Mouse (Mus musculus) liver, postnatal 0 days (tissue): Measurements from ENCODE around the gene Arid3b. TPM values are rescaled to one million over a fixed set of nuclear protein-coding genes. Genes with fewer than 3 reads are reported as not detected.
"Not testable (repeated sequence)": the region's sequence is repeated elsewhere in the genome, so short reads cannot be mapped to it uniquely, and the experiment has no call there.

ENCODE experiments used
- ATAC-seq: fragments of 200-750 bp; cut with Nextera tagmentation; 2 replicates; pipeline ENCODE4 v1.8.0; 2017; ENCODE audit warnings: mild to moderate bottlenecking, moderate library complexity
- DNase-seq: peaks from one replicate; pipeline ENCODE4 v3.0.0-alpha.2; 2016
- H3K27ac ChIP-seq: fragments of 300-500 bp; sonication (generic); 2 replicates; pipeline ENCODE4 v1.5.1; 2014; ENCODE audit warnings: antibody characterized with exemption, moderate library complexity, mild to moderate bottlenecking, low read depth
- H3K27me3 ChIP-seq: fragments of 300-500 bp; sonication (generic); 2 replicates; pipeline ENCODE4 v1.6.1; 2014; ENCODE audit warnings: low read length, control low read depth, mixed read lengths; ENCODE audit not compliant: insufficient read depth
- H3K36me3 ChIP-seq: fragments of 300-500 bp; sonication (generic); replicated peaks from 2 replicates; pipeline ENCODE4 v1.6.1; 2014; ENCODE audit warnings: mild to moderate bottlenecking, control low read depth, low read length, moderate library complexity, mixed read lengths; ENCODE audit not compliant: insufficient read depth
- H3K4me1 ChIP-seq: fragments of 300-500 bp; sonication (generic); 2 replicates; pipeline ENCODE4 v1.6.1; 2014; ENCODE audit warnings: antibody characterized with exemption, mild to moderate bottlenecking, control low read depth; ENCODE audit not compliant: insufficient read depth
- H3K4me2 ChIP-seq: fragments of 300-500 bp; sonication (generic); 2 replicates; pipeline ENCODE4 v1.6.1; 2014; ENCODE audit warnings: low read depth, mild to moderate bottlenecking, low read length, moderate library complexity, mixed read lengths
- H3K4me3 ChIP-seq: fragments of 300-500 bp; sonication (generic); 2 replicates; pipeline ENCODE4 v1.5.1; 2014; ENCODE audit warnings: low read depth, low read length
- H3K9ac ChIP-seq: fragments of 300-500 bp; sonication (generic); replicated peaks from 2 replicates; pipeline ENCODE4 v1.6.1; 2014; ENCODE audit warnings: mild to moderate bottlenecking, moderate library complexity
- H3K9me3 ChIP-seq: fragments of 300-500 bp; sonication (generic); 2 replicates; pipeline ENCODE4 v1.6.1; 2016; ENCODE audit warnings: mild to moderate bottlenecking, control low read depth, low read length, mixed read lengths
- CTCF ChIP-seq: sonication (generic); IDR thresholded peaks from 2 replicates; pipeline ENCODE4 v1.5.1; 2016; ENCODE audit warnings: antibody characterized with exemption, low read depth
- EP300 ChIP-seq: IDR thresholded peaks from 2 replicates; pipeline ENCODE4 v1.6.1; 2016; ENCODE audit warnings: antibody characterized with exemption, low read depth, mild to moderate bottlenecking
- WGBS: fragments of 180-500 bp; shearing (Covaris S2); extraction: QIAGEN DNeasy Blood & Tissue Kit; methylation state at CpG from one replicate; pipeline ENCODE4 v1.1.7; 2014; ENCODE audit not compliant: insufficient replicate concordance; 5-methylcytosine and 5-hydroxymethylcytosine counted together
- polyA plus RNA-seq: library from polyadenylated mRNA; unstranded; fragments of >200 nt; fragmentation: Nextera tagmentation; extraction: Ambion mirVana; gene quantifications from 2 replicates; pipeline ENCODE4 v1.2.1, GENCODE M21; 2015

Gene Arid3b
- 4.6 and 4.7 TPM in 2 replicates for polyA plus RNA-seq

DNA sequence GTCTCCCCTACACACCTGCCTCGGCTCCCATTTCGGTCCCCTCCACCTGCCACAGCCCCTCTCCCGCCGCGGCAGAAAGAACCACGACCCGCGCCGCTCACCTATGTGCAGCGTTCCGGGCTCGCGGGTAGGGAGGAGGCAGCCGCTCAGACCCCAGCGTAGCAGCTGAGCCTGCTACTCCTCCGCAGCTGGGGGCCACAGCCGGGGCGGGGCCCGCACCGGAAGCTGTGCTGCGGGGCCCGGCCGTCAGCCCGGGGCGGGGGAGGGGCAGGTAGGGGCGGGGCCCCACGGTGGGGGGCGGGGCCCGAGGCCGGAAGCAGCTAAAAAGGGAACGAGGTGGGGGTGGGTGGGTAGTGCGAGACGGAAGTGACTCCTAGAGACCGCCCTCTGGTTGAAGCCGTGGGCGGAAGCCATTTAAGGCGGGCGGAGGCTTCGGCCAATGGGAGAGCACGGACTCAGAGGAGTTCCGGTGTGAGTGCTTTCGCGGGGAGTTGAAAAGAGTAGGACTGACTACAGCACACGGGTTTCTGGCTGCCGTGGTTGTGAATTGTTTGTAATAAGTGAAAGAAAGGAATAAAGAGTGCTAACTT lies at the start of gene Arid3b:
Gene Arid3b, minus strand, starts transcription at position 213 of the 590 bp plus-strand sequence.
- H3K9me3 ChIP-seq: no peaks in the 10 kb centered on the region
- H3K4me1 ChIP-seq: peaks cover 24% of the 10 kb centered on the region
- peak within 1 kb of the TSS; percentile 58 for H3K27ac ChIP-seq
- peak within 1 kb of the TSS; percentile 91 for H3K4me3 ChIP-seq
- ATAC-seq (peak; percentile 99), DNase-seq (peak; percentile 95)
- H3K9ac ChIP-seq: peak within 1 kb of the TSS; percentile 76
- peak within 1 kb of the TSS; percentile 94 for H3K4me2 ChIP-seq
- no peak for TF ChIP-seq EP300
- no peak for TF ChIP-seq CTCF
- under 1% methylated on average over 42 of the region's 45 CpGs for WGBS
- peaks cover 6% of the 10 kb centered on the region for H3K36me3 ChIP-seq
- H3K27me3 ChIP-seq: no peaks in the 10 kb centered on the region

DNA sequence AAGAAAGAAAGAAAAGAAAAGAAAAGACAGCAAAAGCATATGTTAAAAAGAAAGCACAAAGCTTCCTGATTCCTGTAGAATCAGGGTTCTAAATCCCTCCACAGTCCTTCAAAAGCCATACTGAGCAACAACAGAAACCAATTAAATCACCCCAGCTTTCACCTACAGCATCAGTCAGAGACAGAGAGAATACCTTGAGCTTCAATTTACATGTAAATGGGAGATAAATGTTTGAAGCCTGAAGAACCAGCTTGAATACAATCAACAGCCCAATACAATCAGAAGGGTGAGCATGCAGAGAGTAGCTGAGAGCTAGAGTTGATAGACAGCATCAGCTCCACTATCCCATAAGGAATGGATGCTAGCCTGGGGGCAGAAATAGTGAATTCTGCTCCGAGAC lies 46.8 kb upstream of the Arid3b start:
- 70% methylated on average over 1 of the region's 1 CpGs for WGBS
- Histone ChIP-seq H3K4me2 (no peak overlapping the region), H3K27me3 (no peaks in the 10 kb centered on the region), H3K27ac (no peak overlapping the region), H3K9ac (no peak overlapping the region), H3K9me3 (no peaks in the 10 kb centered on the region), H3K4me1 (no peaks in the 10 kb centered on the region), H3K4me3 (no peak overlapping the region), H3K36me3 (no peaks in the 10 kb centered on the region)
- ATAC-seq: no peak
- no peak for DNase-seq
- TF ChIP-seq EP300: no peak
- TF ChIP-seq CTCF: no peak

DNA sequence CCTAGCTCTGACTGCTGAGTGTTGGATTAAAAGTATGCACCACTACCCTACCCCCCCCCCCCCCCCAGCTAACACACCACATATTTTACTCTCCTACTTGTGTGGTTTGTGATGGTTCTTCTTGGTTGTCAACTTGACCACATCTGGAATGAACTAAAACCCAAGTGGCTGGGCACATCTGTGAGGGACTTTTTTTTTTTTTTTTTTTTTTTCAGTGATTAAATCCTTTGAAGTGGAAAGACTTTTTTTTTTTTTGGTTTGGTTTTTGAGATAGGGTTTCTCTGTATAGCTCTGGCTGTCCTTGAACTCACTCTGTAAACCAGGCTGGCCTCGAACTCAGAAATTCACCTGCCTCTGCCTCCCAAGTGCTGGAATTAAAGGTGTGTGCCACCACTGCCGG lies 45.2 kb upstream of the Arid3b start:
- not testable (repeated sequence) for H3K4me2 ChIP-seq, H3K4me1 ChIP-seq, ATAC-seq, H3K4me3 ChIP-seq, H3K27me3 ChIP-seq, DNase-seq, H3K9me3 ChIP-seq, H3K9ac ChIP-seq, H3K36me3 ChIP-seq, H3K27ac ChIP-seq
- WGBS: 73% methylated on average over 2 of the region's 2 CpGs

DNA sequence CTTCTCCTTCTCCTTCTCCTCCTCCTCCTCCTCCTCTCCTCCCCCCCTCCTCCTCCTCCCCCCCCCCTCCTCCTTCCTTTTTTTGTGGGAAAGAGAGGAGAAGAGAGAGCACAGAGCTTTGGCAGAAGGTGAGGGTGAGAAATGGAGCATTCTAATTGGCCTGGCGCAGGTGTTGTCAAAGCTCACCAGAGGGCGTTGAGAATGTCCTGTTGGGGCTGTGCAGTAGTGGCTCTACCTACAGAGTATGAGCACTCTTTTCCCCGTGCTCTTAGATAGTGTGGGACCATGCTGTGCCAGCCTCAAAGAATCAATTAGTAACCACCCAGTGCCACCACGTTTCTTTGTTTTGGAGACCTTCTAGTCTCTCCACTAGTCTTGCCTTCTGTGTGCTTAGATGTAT lies 43.7 kb upstream of the Arid3b start:
- H3K9ac ChIP-seq: no peak overlapping the region
- no peaks in the 10 kb centered on the region for H3K9me3 ChIP-seq
- H3K27ac ChIP-seq: no peak overlapping the region
- WGBS: 40% methylated on average over 4 of the region's 4 CpGs
- no peaks in the 10 kb centered on the region for H3K36me3 ChIP-seq
- H3K4me2 ChIP-seq: no peak overlapping the region
- no peak for DNase-seq
- H3K4me1 ChIP-seq: no peaks in the 10 kb centered on the region
- no peaks in the 10 kb centered on the region for H3K27me3 ChIP-seq
- H3K4me3 ChIP-seq: no peak overlapping the region
- ATAC-seq: no peak
- TF ChIP-seq CTCF (no peak), EP300 (no peak)

DNA sequence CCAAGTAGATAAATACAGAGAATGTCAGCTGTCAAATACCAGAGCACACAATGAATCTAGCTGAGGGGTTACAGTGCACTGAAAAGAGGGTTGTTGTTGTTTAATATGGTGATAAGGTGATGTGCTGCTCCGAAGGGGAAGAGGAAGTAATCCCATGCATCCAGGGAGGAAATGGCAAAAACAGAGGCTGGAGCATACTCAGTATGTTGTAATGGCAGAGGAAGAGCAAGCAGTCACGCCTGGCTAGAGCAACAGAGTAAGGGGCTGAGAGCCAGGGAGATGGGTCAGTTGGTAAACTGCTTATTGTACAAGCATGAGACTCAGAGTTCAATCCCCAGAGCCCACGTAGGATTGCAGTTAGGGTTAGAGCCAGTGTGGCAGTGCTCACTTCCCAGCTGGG lies 42.6 kb upstream of the Arid3b start:
- WGBS: 36% methylated on average over 3 of the region's 3 CpGs
- no peak for DNase-seq
- Histone ChIP-seq H3K27ac (no peak overlapping the region), H3K4me1 (no peaks in the 10 kb centered on the region), H3K4me3 (no peak overlapping the region), H3K36me3 (no peaks in the 10 kb centered on the region), H3K27me3 (no peaks in the 10 kb centered on the region), H3K4me2 (no peak overlapping the region), H3K9ac (no peak overlapping the region), H3K9me3 (no peaks in the 10 kb centered on the region)
- TF ChIP-seq EP300: no peak
- no peak for TF ChIP-seq CTCF
- ATAC-seq: no peak

DNA sequence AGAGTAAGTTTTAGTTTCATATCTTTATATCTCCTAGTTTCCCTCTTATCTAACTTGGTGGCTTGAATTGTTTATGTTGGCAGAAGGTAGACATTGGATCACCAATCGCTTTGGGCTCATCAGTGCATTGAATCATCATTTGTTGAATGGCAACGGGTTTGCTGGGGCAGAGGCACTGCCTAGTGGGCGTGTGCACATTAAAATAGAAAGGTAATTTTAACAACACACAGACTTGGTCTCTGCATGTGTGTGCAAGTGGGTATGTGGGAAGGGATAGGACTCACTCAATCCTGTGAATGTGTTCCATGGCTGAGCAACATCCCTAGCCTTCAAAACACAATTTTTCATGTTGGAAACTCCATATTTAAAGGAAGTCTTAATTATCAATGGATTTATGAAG lies 38.4 kb upstream of the Arid3b start:
- Histone ChIP-seq H3K27me3 (no peaks in the 10 kb centered on the region), H3K36me3 (no peaks in the 10 kb centered on the region), H3K9me3 (no peaks in the 10 kb centered on the region), H3K4me3 (no peak overlapping the region), H3K4me2 (no peak overlapping the region), H3K4me1 (no peaks in the 10 kb centered on the region; the same call in 1 of the 2 replicates), H3K9ac (no peak overlapping the region), H3K27ac (no peak overlapping the region)
- TF ChIP-seq EP300: no peak
- no peak for TF ChIP-seq CTCF
- DNase-seq (no peak), ATAC-seq (no peak)
- WGBS: 45% methylated on average over 3 of the region's 3 CpGs

DNA sequence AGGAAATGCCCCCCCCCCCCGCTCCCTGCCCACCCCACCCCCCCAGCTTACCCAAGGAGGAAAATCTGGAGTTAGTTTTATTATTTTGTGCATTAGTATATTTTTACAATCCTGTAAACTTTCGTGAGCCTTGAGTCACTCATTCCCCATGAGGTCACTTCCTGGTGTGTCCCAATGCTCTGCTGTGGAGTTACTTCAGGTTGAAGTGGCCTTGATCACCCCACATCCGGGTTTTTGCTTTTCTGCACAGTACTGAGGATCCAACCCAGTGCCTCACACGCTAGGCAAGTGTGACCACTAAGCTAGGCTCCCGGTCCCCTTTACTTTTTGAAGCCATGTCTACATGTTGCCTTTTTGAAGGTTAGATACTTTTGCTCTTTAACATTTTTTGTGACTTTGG lies 37.5 kb upstream of the Arid3b start:
- DNase-seq: peak; percentile 33
- ATAC-seq: no peak
- TF ChIP-seq EP300 (no peak), CTCF (no peak)
- no peak overlapping the region for H3K4me3 ChIP-seq
- H3K9ac ChIP-seq: no peak overlapping the region
- no peak overlapping the region for H3K4me2 ChIP-seq
- H3K4me1 ChIP-seq: no peaks in the 10 kb centered on the region; the same call in 1 of the 2 replicates
- H3K9me3 ChIP-seq: no peaks in the 10 kb centered on the region
- H3K27ac ChIP-seq: no peak overlapping the region
- H3K27me3 ChIP-seq: no peaks in the 10 kb centered on the region
- 50% methylated on average over 5 of the region's 5 CpGs for WGBS
- no peaks in the 10 kb centered on the region for H3K36me3 ChIP-seq
